Mouse (Mus musculus) myocyte (in vitro differentiated cells): ENCODE results near the gene Wwc1. TPM values are rescaled to one million over a fixed set of nuclear protein-coding genes. Genes with fewer than 3 reads are reported as not detected.

Source experiments
- H3K27me3 ChIP-seq: one replicate; pipeline ENCODE4 v1.6.1; 2011; ENCODE audit not compliant: control insufficient read depth, insufficient read depth, insufficient read length
- H3K36me3 ChIP-seq: one replicate; pipeline ENCODE4 v1.6.1; 2011; ENCODE audit not compliant: control insufficient read depth, insufficient read depth
- H3K4me2 ChIP-seq: one replicate; pipeline ENCODE4 v1.6.1; 2011; ENCODE audit warnings: low read depth, control low read depth
- H3K4me3 ChIP-seq: one replicate; pipeline ENCODE4 v1.5.1; 2011; ENCODE audit warnings: mild to moderate bottlenecking, control low read depth, moderate library complexity
- H3K79me2 ChIP-seq: one replicate; pipeline ENCODE4 v1.6.1; 2011; ENCODE audit not compliant: control insufficient read depth, insufficient read depth
- H3ac ChIP-seq: one replicate; pipeline ENCODE4 v1.6.1; 2011; ENCODE audit not compliant: control insufficient read depth, insufficient read length
- CEBPB ChIP-seq: IDR thresholded peaks from 2 replicates; pipeline ENCODE4 v1.6.1; 2011; ENCODE audit warnings: mild to moderate bottlenecking, moderate library complexity; ENCODE audit not compliant: poor library complexity, insufficient read depth, severe bottlenecking
- E2F4 ChIP-seq: IDR thresholded peaks from one replicate; pipeline ENCODE4 v1.6.1; 2011; ENCODE audit warnings: mild to moderate bottlenecking, control low read depth, moderate library complexity; ENCODE audit not compliant: insufficient read depth
- MAX ChIP-seq: IDR thresholded peaks from one replicate; pipeline ENCODE4 v1.6.1; 2011; ENCODE audit warnings: low read depth, mild to moderate bottlenecking, control low read depth
- MYOD1 ChIP-seq, 3 experiments: IDR thresholded peaks; one replicate each; pipeline ENCODE4 v1.6.1; 2011; ENCODE audit warnings: control low read depth in 2 of 3, low read depth in 2 of 3, mild to moderate bottlenecking in 2 of 3, moderate library complexity in 1 of 3; ENCODE audit not compliant: insufficient read length in 2 of 3, control insufficient read depth in 1 of 3
- MYOG ChIP-seq, 3 experiments: IDR thresholded peaks; one replicate each; pipeline ENCODE4 v1.6.1; 2011; ENCODE audit warnings: control low read depth in 2 of 3, low read depth in 2 of 3, mild to moderate bottlenecking in 2 of 3; ENCODE audit not compliant: insufficient read length in 2 of 3, control insufficient read depth in 1 of 3, insufficient read depth in 1 of 3
- POLR2A ChIP-seq: IDR thresholded peaks from one replicate; pipeline ENCODE4 v1.6.1; 2011; ENCODE audit warnings: low read depth, mild to moderate bottlenecking, control low read depth, moderate library complexity; ENCODE audit not compliant: insufficient read length
- POLR2AphosphoS2 ChIP-seq: IDR thresholded peaks from one replicate; pipeline ENCODE4 v1.6.1; 2011; ENCODE audit warnings: low read depth, control low read depth; ENCODE audit not compliant: insufficient read length
- REST ChIP-seq: IDR thresholded peaks from one replicate; pipeline ENCODE4 v1.6.1; 2011; ENCODE audit warnings: mild to moderate bottlenecking, control low read depth, moderate library complexity; ENCODE audit not compliant: insufficient read depth, insufficient read length
- SRF ChIP-seq: IDR thresholded peaks from one replicate; pipeline ENCODE4 v1.6.1; 2011; ENCODE audit warnings: low read depth; ENCODE audit not compliant: control insufficient read depth, insufficient read length
- TCF12 ChIP-seq: IDR thresholded peaks from one replicate; pipeline ENCODE4 v1.6.1; 2011; ENCODE audit warnings: mild to moderate bottlenecking, control low read depth; ENCODE audit not compliant: poor library complexity, insufficient read depth, severe bottlenecking
- TCF3 ChIP-seq: IDR thresholded peaks from one replicate; pipeline ENCODE4 v1.6.1; 2011; ENCODE audit warnings: low read depth, control low read depth; ENCODE audit not compliant: insufficient read length
- USF1 ChIP-seq: IDR thresholded peaks from one replicate; pipeline ENCODE4 v1.6.1; 2011; ENCODE audit warnings: low read depth, mild to moderate bottlenecking, control low read depth, moderate library complexity
- polyA plus RNA-seq: library from polyadenylated mRNA; unstranded; fragments of >200 nt; fragmentation: generic; extraction: Trizol; gene quantifications from one replicate; pipeline ENCODE4 v1.2.1, GENCODE M21; 2012; ENCODE audit warnings: missing spikeins

The Wwc1 gene
- polyA plus RNA-seq, 1 experiment, result 1.2 TPM

DNA sequence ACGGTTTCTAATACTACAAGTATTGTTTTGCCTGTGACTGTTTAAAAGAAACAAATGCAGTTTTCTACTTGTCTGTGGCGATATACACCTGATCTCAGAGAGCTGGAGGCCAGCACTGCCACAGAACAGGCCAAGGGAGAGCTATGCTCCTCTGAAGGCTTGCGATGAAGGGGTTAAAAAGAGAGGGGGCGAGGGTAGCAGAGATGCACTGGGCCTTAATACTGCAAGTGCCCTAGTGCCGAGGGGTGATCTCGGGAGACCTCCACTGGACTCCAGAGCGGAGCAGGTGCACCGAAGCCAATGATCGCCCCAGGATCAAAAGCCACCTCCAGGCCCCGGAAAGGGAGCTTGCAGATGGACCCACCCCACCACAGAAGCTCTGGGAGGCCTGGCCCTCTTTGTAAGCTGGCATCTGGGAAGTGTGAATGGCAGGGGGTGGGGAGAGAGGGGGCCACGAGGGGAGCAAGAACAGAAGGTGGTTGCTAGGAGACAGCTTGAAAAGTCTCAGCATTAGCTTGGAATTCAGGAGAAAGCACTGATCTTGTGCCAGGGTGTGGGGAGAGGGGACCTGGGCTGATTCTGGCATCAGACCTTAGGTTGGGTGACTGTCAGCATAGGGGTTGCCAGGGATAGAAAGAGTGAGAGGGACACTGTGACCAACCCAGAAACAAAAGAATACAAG lies 123.8 kb downstream of the Wwc1 start:
- H3K27me3 ChIP-seq, result no peaks in the 10 kb centered on the region
- H3K79me2 ChIP-seq, result no peaks in the 10 kb centered on the region
- no peak overlapping the region for H3ac ChIP-seq
- no peaks in the 10 kb centered on the region for H3K36me3 ChIP-seq
- no peak overlapping the region for H3K4me3 ChIP-seq
- no peak overlapping the region for H3K4me2 ChIP-seq
- TF ChIP-seq USF1, result no peak
- TF ChIP-seq MYOD1 (IDR thresholded peaks at IDR 0.05; ENCODE audit: control insufficient read depth in 1 of 3, insufficient read length in 2 of 3, low read depth in 2 of 3), result no peak
- TF ChIP-seq POLR2AphosphoS2, result no peak
- no peak for TF ChIP-seq MYOG (IDR thresholded peaks at IDR 0.05; ENCODE audit: control insufficient read depth in 1 of 3, insufficient read depth in 1 of 3, insufficient read length in 2 of 3, low read depth in 2 of 3)
- no peak for TF ChIP-seq TCF3
- TF ChIP-seq POLR2A, result no peak
- no peak for TF ChIP-seq TCF12
- no peak for TF ChIP-seq MAX

DNA sequence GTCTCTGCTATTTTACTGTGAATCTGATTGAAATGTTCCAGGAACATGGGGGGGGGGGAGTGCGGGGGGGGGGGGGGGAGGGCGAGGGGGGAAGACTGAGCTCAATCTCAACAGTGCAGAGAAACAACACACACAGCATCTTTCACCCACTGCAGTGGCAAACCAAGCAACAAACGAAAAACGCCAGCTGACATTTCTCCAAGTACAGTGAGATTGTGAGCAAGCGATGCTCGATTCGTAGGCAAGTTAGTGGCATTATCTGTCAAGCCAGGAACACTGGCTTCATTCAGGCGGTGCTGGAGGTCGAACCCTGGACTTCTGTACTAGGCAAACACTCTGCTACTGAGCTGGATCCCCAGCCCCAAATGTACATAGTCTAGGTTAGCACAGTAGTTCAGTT lies 124.8 kb downstream of the Wwc1 start:
- Histone ChIP-seq H3K4me2 (no peak overlapping the region), H3K27me3 (no peaks in the 10 kb centered on the region), H3K36me3 (no peaks in the 10 kb centered on the region), H3ac (no peak overlapping the region), H3K4me3 (no peak overlapping the region), H3K79me2 (no peaks in the 10 kb centered on the region)
- TF ChIP-seq USF1, result no peak
- TF ChIP-seq REST, result no peak
- no peak for TF ChIP-seq MYOD1 (IDR thresholded peaks at IDR 0.05; ENCODE audit: control insufficient read depth in 1 of 3, insufficient read length in 2 of 3, low read depth in 2 of 3)
- TF ChIP-seq SRF, result no peak
- TF ChIP-seq MYOG (IDR thresholded peaks at IDR 0.05; ENCODE audit: control insufficient read depth in 1 of 3, insufficient read depth in 1 of 3, insufficient read length in 2 of 3, low read depth in 2 of 3), result no peak
- no peak for TF ChIP-seq MAX
- no peak for TF ChIP-seq POLR2AphosphoS2
- no peak for TF ChIP-seq E2F4
- TF ChIP-seq POLR2A, result no peak
- no peak for TF ChIP-seq TCF12
- TF ChIP-seq TCF3, result no peak
- TF ChIP-seq CEBPB, result no peak

DNA sequence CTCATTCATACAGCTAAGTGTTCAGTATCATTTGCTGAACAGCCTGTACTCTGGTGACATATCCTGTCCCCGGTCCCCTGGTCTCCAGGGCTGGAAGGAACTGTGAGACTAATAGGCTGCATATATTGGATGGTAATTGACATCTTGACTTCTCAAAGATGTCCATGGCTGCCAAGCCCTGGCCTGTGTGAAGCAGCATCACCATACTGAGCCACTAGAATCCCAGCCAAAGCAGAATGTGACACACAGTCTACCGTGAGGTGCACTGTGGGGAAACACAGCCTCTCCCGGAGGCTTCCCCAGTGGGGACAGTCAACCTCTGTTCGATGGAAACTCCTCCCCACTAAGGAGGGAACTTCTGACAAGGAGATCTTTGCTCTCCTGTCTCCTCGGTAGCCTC lies 125.4 kb downstream of the Wwc1 start:
- H3ac ChIP-seq, result no peak overlapping the region
- H3K36me3 ChIP-seq, result no peaks in the 10 kb centered on the region
- H3K79me2 ChIP-seq, result no peaks in the 10 kb centered on the region
- H3K4me3 ChIP-seq, result no peak overlapping the region
- no peak overlapping the region for H3K4me2 ChIP-seq
- H3K27me3 ChIP-seq, result no peaks in the 10 kb centered on the region
- TF ChIP-seq MAX, result no peak
- TF ChIP-seq SRF, result no peak

DNA sequence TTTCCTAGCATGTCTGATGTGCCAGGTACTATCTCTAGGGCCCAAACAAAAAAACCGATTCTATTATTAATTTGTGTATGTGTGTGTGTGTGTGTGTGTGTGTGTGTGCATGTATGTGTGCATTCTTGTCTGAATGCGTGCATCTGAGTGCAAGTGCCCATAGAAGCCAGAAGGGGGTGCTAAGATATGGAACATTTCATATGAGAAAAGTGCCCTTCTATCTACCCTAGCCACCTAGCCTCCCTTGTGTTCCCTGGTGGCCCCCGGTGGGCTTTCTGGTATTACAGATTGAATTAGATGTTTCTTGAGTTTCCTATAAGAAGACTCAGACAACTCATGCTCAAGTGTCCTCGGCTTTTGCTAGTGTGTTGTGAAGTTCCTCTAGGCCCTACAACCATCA lies 126.7 kb downstream of the Wwc1 start:
- Histone ChIP-seq H3K4me3 (no peak overlapping the region), H3K79me2 (no peaks in the 10 kb centered on the region), H3K27me3 (no peaks in the 10 kb centered on the region), H3ac (no peak overlapping the region), H3K36me3 (no peaks in the 10 kb centered on the region), H3K4me2 (no peak overlapping the region)
- no peak for TF ChIP-seq MAX
- TF ChIP-seq USF1, result no peak
- no peak for TF ChIP-seq REST
- no peak for TF ChIP-seq POLR2AphosphoS2
- TF ChIP-seq POLR2A, result no peak
- TF ChIP-seq SRF, result no peak

DNA sequence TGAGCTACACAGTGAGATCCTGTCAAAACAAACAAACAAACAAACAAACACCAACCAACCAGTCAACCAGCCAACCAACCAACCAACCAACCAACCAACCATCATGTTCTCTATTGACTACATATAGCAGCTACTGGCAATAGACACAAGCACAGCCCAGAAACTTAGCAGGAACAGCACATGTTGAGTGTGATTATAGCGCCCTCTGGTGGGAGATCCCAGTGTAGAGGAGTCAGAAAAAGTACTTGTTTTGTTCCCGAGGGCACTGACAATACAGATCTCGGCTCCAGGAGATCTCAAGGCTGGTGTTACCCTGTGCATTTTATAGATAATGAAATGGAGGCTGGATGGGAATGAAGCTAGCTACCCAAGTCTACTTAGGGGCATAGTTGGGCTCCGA lies 127.6 kb downstream of the Wwc1 start:
- TF ChIP-seq TCF3 (no peak), POLR2AphosphoS2 (no peak), CEBPB (no peak), SRF (no peak), MYOG (IDR thresholded peaks at IDR 0.05; ENCODE audit: control insufficient read depth in 1 of 3, insufficient read depth in 1 of 3, insufficient read length in 2 of 3, low read depth in 2 of 3) (no peak), E2F4 (no peak), MAX (no peak), POLR2A (no peak), REST (no peak), TCF12 (no peak), USF1 (no peak), MYOD1 (IDR thresholded peaks at IDR 0.05; ENCODE audit: control insufficient read depth in 1 of 3, insufficient read length in 2 of 3, low read depth in 2 of 3) (no peak)
- no peak overlapping the region for H3ac ChIP-seq
- H3K79me2 ChIP-seq, result no peaks in the 10 kb centered on the region
- H3K4me2 ChIP-seq, result no peak overlapping the region
- H3K4me3 ChIP-seq, result no peak overlapping the region
- no peaks in the 10 kb centered on the region for H3K27me3 ChIP-seq
- H3K36me3 ChIP-seq, result no peaks in the 10 kb centered on the region
